In the genomic region with DNA sequence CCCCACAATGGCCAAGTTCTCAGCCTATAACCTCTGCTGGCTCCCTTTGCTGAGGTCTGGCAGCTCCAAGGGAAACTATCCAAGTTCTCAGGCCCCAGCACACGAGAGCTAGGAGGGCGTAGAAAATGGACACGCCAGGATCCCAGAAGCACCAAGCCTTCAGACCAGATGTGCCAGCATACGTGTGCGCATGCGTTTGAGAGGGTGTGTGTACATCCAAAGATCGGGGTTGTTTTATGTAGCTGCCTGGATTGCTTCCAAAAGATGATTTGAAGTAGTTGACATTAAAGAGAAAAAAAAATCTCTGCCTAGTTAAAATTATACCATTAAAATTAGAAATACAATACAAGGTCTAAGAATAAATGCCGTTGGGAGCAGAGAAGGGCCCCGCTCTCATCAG, we compare ENCODE assay signal across 29 mouse cellular contexts. TPM values are rescaled to one million over a fixed set of nuclear protein-coding genes. Genes with fewer than 3 reads are reported as not detected.
DNase-seq lines count a peak whose midpoint lies in the region; ATAC-seq and TF ChIP-seq lines count a peak whose summit lies in the region.
"Had no signal": no experiment of that assay in that cellular context is flagged by ENCODE, and none has a peak within 500 bp of the region (broad histone marks: within the 10 kb centered on the region; RNA-seq: fewer than 3 reads in every experiment).

No protein-coding gene starts in this region.

- peak; percentile 14 for DNase-seq in kidney, adult 2 months
- DNase-seq in lung, postnatal 4 days, result no peak
- peak; percentile 68 for DNase-seq in brain, adult 2 months (ENCODE audit: low read depth, low spot score)
- DNase-seq in cerebellum, postnatal 4 days (ENCODE audit: low spot score in 2 of 2), result no peak
- DNase-seq: adrenal gland, adult 2 months; B cell, adult 2 months; cerebellum, adult 11 months; cerebellum, adult 9-10 months; cerebellum, postnatal 36 days; embryo, embryonic 11 days; gastrocnemius, postnatal 10 days; heart, postnatal 10 days; right cerebral cortex, adult 18-20 months; spleen, adult 18-20 months; thymus, postnatal 4 days had no signal

- TF ChIP-seq CTCF in kidney, adult 2 months (conservative IDR thresholded peaks at IDR 0.05; ENCODE audit: insufficient read depth, insufficient read length, low read depth, low read length), result no peak

- no peak overlapping the region for H3K9ac ChIP-seq in kidney, embryonic 14.5 days (ENCODE audit: low read depth, low read length)
- H3K9ac ChIP-seq in lung, embryonic 16.5 days (ENCODE audit: low read length), result no peak overlapping the region
- H3K9ac ChIP-seq in stomach, embryonic 15.5 days, result no peak overlapping the region
- H3K9ac ChIP-seq: embryonic facial prominence, embryonic 13.5 days; heart, embryonic 13.5 days; hindbrain, embryonic 15.5 days; limb, embryonic 13.5 days; midbrain, embryonic 15.5 days had no signal

- H3K4me2 ChIP-seq in kidney, embryonic 14.5 days (replicated peaks; ENCODE audit: low read depth, low read length), result no peak overlapping the region
- no peak overlapping the region for H3K4me2 ChIP-seq in lung, embryonic 16.5 days (ENCODE audit: low read depth, low read length)
- H3K4me2 ChIP-seq in stomach, embryonic 15.5 days, result no peak overlapping the region
- H3K4me2 ChIP-seq: embryonic facial prominence, embryonic 13.5 days; heart, embryonic 13.5 days; hindbrain, embryonic 15.5 days; limb, embryonic 13.5 days; liver, embryonic 11.5 days; midbrain, embryonic 15.5 days had no signal

- 69% methylated on average over 9 of the region's 9 CpGs for WGBS in kidney, adult 2 months
- WGBS in kidney, embryonic 14.5 days, result 63% methylated on average over 9 of the region's 9 CpGs
- WGBS in lung, embryonic 16.5 days, result 52% methylated on average over 9 of the region's 9 CpGs
- WGBS in stomach, embryonic 15.5 days, result 46% methylated on average over 9 of the region's 9 CpGs

- H3K4me1 ChIP-seq in kidney, adult 2 months (ENCODE audit: control insufficient read depth, insufficient read depth, low read length), result no peaks in the 10 kb centered on the region
- H3K4me1 ChIP-seq in kidney, embryonic 14.5 days (ENCODE audit: control insufficient read depth, insufficient read depth, low read length), result no peaks in the 10 kb centered on the region
- H3K4me1 ChIP-seq in lung, embryonic 16.5 days (replicated peaks; ENCODE audit: control insufficient read depth, insufficient read depth, low read length), result peaks cover 2% of the 10 kb centered on the region; the same call in 1 of the 2 replicates
- peaks cover 1% of the 10 kb centered on the region; the same call in 1 of the 2 replicates for H3K4me1 ChIP-seq in stomach, embryonic 15.5 days
- H3K4me1 ChIP-seq: hindbrain, embryonic 15.5 days had no signal

- ATAC-seq in kidney, embryonic 14.5 days (ENCODE audit: low FRiP score, low TSS enrichment), result no peak
- ATAC-seq in lung, embryonic 16.5 days (ENCODE audit: low read depth), result 0 out of 2 replicates have a peak, but pooled peaks have one; percentile 31
- ATAC-seq in stomach, embryonic 15.5 days (ENCODE audit: insufficient read depth, low FRiP score, low read depth), result no peak
- ATAC-seq: activated CD4-positive, CD25-positive, alpha-beta regulatory T cell, adult 4 months; inflammation-experienced regulatory T-cells, adult 6 months; midbrain, embryonic 15.5 days had no signal

- H3K4me3 ChIP-seq in kidney, adult 2 months (ENCODE audit: insufficient read depth, low read depth, low read length), result no peak overlapping the region
- H3K4me3 ChIP-seq in kidney, embryonic 14.5 days (ENCODE audit: low read length), result no peak overlapping the region
- no peak overlapping the region for H3K4me3 ChIP-seq in lung, embryonic 16.5 days (ENCODE audit: low read length)
- H3K4me3 ChIP-seq in stomach, embryonic 15.5 days (replicated peaks), result no peak overlapping the region
- H3K4me3 ChIP-seq: embryonic facial prominence, embryonic 13.5 days; erythroblast, embryonic 14.5 days; heart, embryonic 13.5 days; hindbrain, embryonic 10.5 days; hindbrain, embryonic 15.5 days; limb, embryonic 13.5 days; midbrain, embryonic 10.5 days; midbrain, embryonic 15.5 days had no signal

- no peaks in the 10 kb centered on the region for H3K36me3 ChIP-seq in kidney, adult 2 months (ENCODE audit: control insufficient read depth, insufficient read depth, low read length)
- no peaks in the 10 kb centered on the region for H3K36me3 ChIP-seq in kidney, embryonic 14.5 days (ENCODE audit: control insufficient read depth, insufficient read depth, low read length)
- H3K36me3 ChIP-seq in lung, embryonic 16.5 days (ENCODE audit: control insufficient read depth, insufficient read depth, low read length), result no peaks in the 10 kb centered on the region
- H3K36me3 ChIP-seq in stomach, embryonic 15.5 days, result no peaks in the 10 kb centered on the region
- H3K36me3 ChIP-seq: embryonic facial prominence, embryonic 13.5 days; heart, embryonic 13.5 days; hindbrain, embryonic 10.5 days; hindbrain, embryonic 15.5 days; limb, embryonic 13.5 days; midbrain, embryonic 10.5 days; midbrain, embryonic 15.5 days had no signal

- no peaks in the 10 kb centered on the region for H3K27me3 ChIP-seq in kidney, adult 2 months (replicated peaks; ENCODE audit: control insufficient read depth, insufficient read depth, low read length)
- H3K27me3 ChIP-seq in kidney, embryonic 14.5 days (ENCODE audit: control insufficient read depth, insufficient read depth, low read length), result peaks cover 4% of the 10 kb centered on the region; the same call in 1 of the 2 replicates
- no peaks in the 10 kb centered on the region for H3K27me3 ChIP-seq in lung, embryonic 16.5 days (ENCODE audit: control insufficient read depth, insufficient read depth, low read depth, low read length)
- no peaks in the 10 kb centered on the region for H3K27me3 ChIP-seq in stomach, embryonic 15.5 days (replicated peaks)
- H3K27me3 ChIP-seq: hindbrain, embryonic 15.5 days; limb, embryonic 13.5 days; midbrain, embryonic 15.5 days had no signal

- no peaks in the 10 kb centered on the region for H3K9me3 ChIP-seq in kidney, embryonic 14.5 days (ENCODE audit: control insufficient read depth, low read length)
- no peaks in the 10 kb centered on the region for H3K9me3 ChIP-seq in lung, embryonic 16.5 days (ENCODE audit: control insufficient read depth, low read length)
- no peaks in the 10 kb centered on the region for H3K9me3 ChIP-seq in stomach, embryonic 15.5 days
- H3K9me3 ChIP-seq: embryonic facial prominence, embryonic 13.5 days; hindbrain, embryonic 15.5 days; midbrain, embryonic 15.5 days had no signal

- H3K27ac ChIP-seq in kidney, adult 2 months (ENCODE audit: insufficient read depth, low read depth, low read length), result no peak overlapping the region
- no peak overlapping the region for H3K27ac ChIP-seq in kidney, embryonic 14.5 days (ENCODE audit: low read depth, low read length)
- H3K27ac ChIP-seq in lung, embryonic 16.5 days (ENCODE audit: low read length), result no peak overlapping the region
- H3K27ac ChIP-seq in stomach, embryonic 15.5 days, result 0 out of 2 replicates have a peak overlapping the region, but pooled peaks have one; percentile 3
- H3K27ac ChIP-seq: embryonic facial prominence, embryonic 13.5 days; heart, embryonic 13.5 days; hindbrain, embryonic 10.5 days; hindbrain, embryonic 15.5 days; limb, embryonic 13.5 days; midbrain, embryonic 15.5 days had no signal

- no peak for TF ChIP-seq POLR2A in kidney, adult 2 months (IDR thresholded peaks at IDR 0.05; ENCODE audit: low read depth, low read length)

RNA-seq across cellular contexts. Expression of gene Fam222a, which starts 22.7 kb away (rescaled TPM):
- 4.9 and 5.5 TPM in 2 replicates for polyA plus RNA-seq in kidney, adult 2 months (2012; rRNA removed)
- polyA plus RNA-seq in kidney, embryonic 14.5 days (2014; fragmentation: Nextera tagmentation; extraction: Ambion mirVana), result 5.6 and 5.8 TPM in 2 replicates
- polyA plus RNA-seq in lung, embryonic 16.5 days (2015; fragmentation: Nextera tagmentation; extraction: Ambion mirVana), result 2.2 and 2.3 TPM in 2 replicates
- polyA plus RNA-seq in stomach, embryonic 15.5 days (2015; fragmentation: Nextera tagmentation; extraction: Ambion mirVana), result 2.9 and 3.8 TPM in 2 replicates
- polyA plus RNA-seq: activated CD4-positive, CD25-positive, alpha-beta regulatory T cell, adult 4 months; inflammation-experienced regulatory T-cells, adult 6 months had no signal

Comparison
In these comparisons a context has a peak if more than half of its experiments do, and no peak if none do; other contexts are left out.
1. DNase-seq: peak in kidney, adult 2 months (single experiment) and brain, adult 2 months (single experiment); none in lung, postnatal 4 days (0 of 2) and cerebellum, postnatal 4 days (0 of 2).